Comparison of ENCODE assay signal across 8 mouse cellular contexts in the genomic region with DNA sequence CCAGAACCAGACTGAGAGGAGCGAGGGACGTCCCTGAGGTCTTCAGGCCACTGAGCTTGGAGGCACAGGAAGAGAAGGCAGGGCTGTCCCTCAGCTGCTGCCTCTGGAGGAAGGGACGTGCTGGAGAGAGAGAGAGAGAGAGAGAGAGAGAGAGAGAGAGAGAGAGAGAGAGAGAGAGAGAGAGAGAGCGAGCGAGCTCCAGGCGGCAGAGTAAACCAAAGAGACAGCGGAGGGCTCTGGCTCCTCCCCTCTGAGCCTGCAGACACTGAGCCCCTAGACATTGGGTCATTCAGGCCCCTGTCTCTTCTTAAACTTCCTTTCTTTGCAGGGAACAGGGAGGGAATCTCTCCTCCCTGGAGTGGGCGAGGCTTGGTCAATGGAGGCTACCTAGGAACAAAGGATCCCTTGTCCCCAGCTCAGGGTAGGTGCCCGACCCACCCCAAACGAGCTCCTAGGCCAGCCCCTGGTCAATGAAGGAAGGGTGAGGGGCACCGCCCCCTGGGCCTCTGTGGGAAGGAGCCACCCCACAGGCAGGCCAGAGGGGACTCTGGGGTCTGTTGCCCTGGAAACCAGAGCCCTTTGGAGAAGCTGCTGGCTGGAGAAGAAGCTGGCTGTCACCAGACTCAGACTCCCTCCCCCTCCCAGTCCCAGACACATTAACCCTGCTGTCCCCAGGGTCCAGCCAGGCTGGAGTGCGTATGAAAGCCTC. TPM values are rescaled to one million over a fixed set of nuclear protein-coding genes. Genes with fewer than 3 reads are reported as not detected.
DNase-seq lines count a peak whose midpoint lies in the region; ATAC-seq lines count a peak whose summit lies in the region.

No protein-coding gene starts in this region.

- peak; percentile 34 to 56 for DNase-seq in layer of hippocampus, adult 18-20 months (ENCODE audit: low spot score in 2 of 2)
- no peak for DNase-seq in layer of hippocampus, adult 9-10 months (ENCODE audit: low spot score)
- DNase-seq in hindbrain, embryonic 11.5 days (ENCODE audit: low spot score): peak; percentile 91
- peak; percentile 66 to 77 for DNase-seq in layer of hippocampus, postnatal 10 days (ENCODE audit: low spot score in 2 of 2)
- DNase-seq in lung, postnatal 14 days: peak; percentile 34
- peak; percentile 49 for DNase-seq in right cerebral cortex, postnatal 4 days
- DNase-seq in spleen, postnatal 36 days (ENCODE audit: low spot score in 2 of 2): no peak

- H3K9ac ChIP-seq in forebrain, embryonic 16.5 days (replicated peaks; ENCODE audit: low read depth, low read length): peak overlapping the region; percentile 51
- peak overlapping the region; percentile 53 for H3K9ac ChIP-seq in hindbrain, embryonic 11.5 days (ENCODE audit: low read depth, low read length)

- peak overlapping the region; percentile 87 for H3K27ac ChIP-seq in forebrain, embryonic 16.5 days (ENCODE audit: low read length)
- H3K27ac ChIP-seq in hindbrain, embryonic 11.5 days (ENCODE audit: low read depth, low read length): peak overlapping the region; percentile 93

- peaks cover 40% of the 10 kb centered on the region for H3K4me1 ChIP-seq in forebrain, embryonic 16.5 days (replicated peaks; ENCODE audit: control insufficient read depth, insufficient read depth, low read length)
- peaks cover 41% of the 10 kb centered on the region for H3K4me1 ChIP-seq in hindbrain, embryonic 11.5 days (replicated peaks; ENCODE audit: control insufficient read depth, insufficient read depth, low read length)

- peak overlapping the region; percentile 34 for H3K4me2 ChIP-seq in forebrain, embryonic 16.5 days (ENCODE audit: low read length)
- H3K4me2 ChIP-seq in hindbrain, embryonic 11.5 days (replicated peaks; ENCODE audit: low read depth, low read length): peak overlapping the region; percentile 29

- 0% methylated on average over 8 of the region's 12 CpGs for WGBS in forebrain, embryonic 16.5 days
- WGBS in hindbrain, embryonic 11.5 days: under 1% methylated on average over 8 of the region's 12 CpGs

- no peaks in the 10 kb centered on the region for H3K27me3 ChIP-seq in forebrain, embryonic 16.5 days (replicated peaks; ENCODE audit: control insufficient read depth, insufficient read depth, low read length)
- no peaks in the 10 kb centered on the region for H3K27me3 ChIP-seq in hindbrain, embryonic 11.5 days (ENCODE audit: control insufficient read depth, insufficient read depth, low read length)

- ATAC-seq in forebrain, embryonic 16.5 days: peak; percentile 86
- ATAC-seq in hindbrain, embryonic 11.5 days (ENCODE audit: low FRiP score): peak; percentile 94

- no peak overlapping the region; the same call in 1 of the 2 replicates for H3K4me3 ChIP-seq in forebrain, embryonic 16.5 days (replicated peaks; ENCODE audit: low read length)
- H3K4me3 ChIP-seq in hindbrain, embryonic 11.5 days (ENCODE audit: low read depth, low read length): no peak overlapping the region

- no peaks in the 10 kb centered on the region for H3K36me3 ChIP-seq in forebrain, embryonic 16.5 days (ENCODE audit: control insufficient read depth, insufficient read depth)
- no peaks in the 10 kb centered on the region for H3K36me3 ChIP-seq in hindbrain, embryonic 11.5 days (ENCODE audit: control insufficient read depth, insufficient read depth, low read length)

- no peaks in the 10 kb centered on the region for H3K9me3 ChIP-seq in forebrain, embryonic 16.5 days (ENCODE audit: control insufficient read depth, low read length)
- H3K9me3 ChIP-seq in hindbrain, embryonic 11.5 days (ENCODE audit: control insufficient read depth, low read length): no peaks in the 10 kb centered on the region

RNA-seq across cellular contexts. Expression of a gene that starts 41.2 kb away (rescaled TPM):
- 10 to 100 TPM; 37.0 to 45.2 TPM for total RNA-seq in layer of hippocampus, adult 18-20 months (2021)
- 20.5 and 23.0 TPM in 2 replicates for polyA plus RNA-seq in forebrain, embryonic 16.5 days (2015; fragmentation: Nextera tagmentation; extraction: Ambion mirVana)
- polyA plus RNA-seq in hindbrain, embryonic 11.5 days (2014; fragmentation: Nextera tagmentation; extraction: Ambion mirVana): 13.8 and 14.5 TPM in 2 replicates
- 10 to 100 TPM; 45.5 to 60.7 TPM for total RNA-seq in layer of hippocampus, postnatal 10 days (2021)

Comparison
In these comparisons a context has a peak if more than half of its experiments do, and no peak if none do; other contexts are left out.
1. DNase-seq: peak in layer of hippocampus, adult 18-20 months (2 of 2), hindbrain, embryonic 11.5 days (single experiment), layer of hippocampus, postnatal 10 days (2 of 2), lung, postnatal 14 days (single experiment) and right cerebral cortex, postnatal 4 days (single experiment); none in layer of hippocampus, adult 9-10 months (single experiment) and spleen, postnatal 36 days (0 of 2).